ENCODE assay signal across 9 mouse cellular contexts in genomic region chr5:120024071-120024470, GRCm38 (mm10).
DNase-seq lines count a peak whose midpoint lies in the region; ATAC-seq and TF ChIP-seq lines count a peak whose summit lies in the region.
"Had no signal": no experiment of that assay in that cellular context is flagged by ENCODE, and none has a peak within 500 bp of the region (broad histone marks: within the 10 kb centered on the region; RNA-seq: fewer than 3 reads in every experiment).

No protein-coding gene starts in this region.

- peak overlapping the region; percentile 40 for H3K27ac ChIP-seq in MEL (ENCODE audit: control insufficient read depth, low read depth, low read length)
- no peak overlapping the region for H3K27ac ChIP-seq in embryonic facial prominence, embryonic 10.5 days (replicated peaks)
- H3K27ac ChIP-seq in hindbrain, postnatal 0 days = peak overlapping the region; percentile 15; the same call in 1 of the 2 replicates

- no peak for TF ChIP-seq CTCF in MEL (IDR thresholded peaks at IDR 0.05 in 2 of 3, conservative IDR thresholded peaks at IDR 0.05 in 1 of 3; ENCODE audit: control insufficient read depth in 1 of 3, insufficient read depth in 1 of 3, low read depth in 2 of 3, low read length in 3 of 3, poor library complexity in 1 of 3, severe bottlenecking in 1 of 3)
- TF ChIP-seq CTCF in hindbrain, postnatal 0 days (IDR thresholded peaks at IDR 0.05; ENCODE audit: low read depth) = no peak

- TF ChIP-seq RAD21 in MEL (IDR thresholded peaks at IDR 0.05; ENCODE audit: low read depth, low read length) = no peak

- WGBS in embryonic facial prominence, embryonic 10.5 days = 3% methylated on average over 10 of the region's 10 CpGs
- WGBS in hindbrain, postnatal 0 days = 2% methylated on average over 9 of the region's 10 CpGs

- TF ChIP-seq POLR2A in MEL (IDR thresholded peaks at IDR 0.05; ENCODE audit: control insufficient read depth in 1 of 2, insufficient read depth in 1 of 2, low read depth in 1 of 2, low read length in 2 of 2, poor library complexity in 1 of 2) = no peak

- H3K4me3 ChIP-seq in MEL (ENCODE audit: control insufficient read depth in 1 of 2, insufficient read depth in 1 of 2, low read depth in 2 of 2, low read length in 2 of 2) = peak overlapping the region; percentile 17 to 31; a peak in 3 of 4 replicates
- H3K4me3 ChIP-seq in embryonic facial prominence, embryonic 10.5 days = no peak overlapping the region
- no peak overlapping the region for H3K4me3 ChIP-seq in hindbrain, postnatal 0 days (ENCODE audit: low read length)

- peak overlapping the region; percentile 9; the same call in 1 of the 2 replicates for H3K9ac ChIP-seq in MEL (ENCODE audit: control insufficient read depth, low read depth, low read length, poor library complexity, severe bottlenecking)
- H3K9ac ChIP-seq in hindbrain, postnatal 0 days (replicated peaks; ENCODE audit: low read length) = no peak overlapping the region

- ATAC-seq in hindbrain, postnatal 0 days = peak; percentile 68; the same call in 1 of the 2 replicates
- ATAC-seq: Patski had no signal

- H3K4me2 ChIP-seq in hindbrain, postnatal 0 days (ENCODE audit: low read depth, low read length) = peak overlapping the region; percentile 31; the same call in 1 of the 2 replicates

- no peaks in the 10 kb centered on the region for H3K27me3 ChIP-seq in MEL (ENCODE audit: control insufficient read depth in 1 of 2, insufficient read depth in 2 of 2, low read length in 2 of 2)
- H3K27me3 ChIP-seq in embryonic facial prominence, embryonic 10.5 days (replicated peaks; ENCODE audit: low read depth, poor library complexity, severe bottlenecking) = peaks cover 12% of the 10 kb centered on the region
- no peaks in the 10 kb centered on the region for H3K27me3 ChIP-seq in hindbrain, postnatal 0 days (ENCODE audit: insufficient read depth, low read length)

- TF ChIP-seq EP300 in MEL (IDR thresholded peaks at IDR 0.05; ENCODE audit: low read depth in 1 of 2, low read length in 2 of 2) = peak in 1 of 2 experiments; percentile 54; a peak in 1 of 4 replicates

- H3K9me3 ChIP-seq in MEL (replicated peaks; ENCODE audit: insufficient read depth, low read length) = no peaks in the 10 kb centered on the region
- H3K9me3 ChIP-seq in embryonic facial prominence, embryonic 10.5 days = no peaks in the 10 kb centered on the region
- no peaks in the 10 kb centered on the region for H3K9me3 ChIP-seq in hindbrain, postnatal 0 days (ENCODE audit: low read length)

- no peaks in the 10 kb centered on the region for H3K79me2 ChIP-seq in MEL (ENCODE audit: control insufficient read depth, insufficient read depth, low read length, poor library complexity)

- peaks cover 3 to 5% of the 10 kb centered on the region in 2 experiments; a peak in 3 of 4 replicates for H3K4me1 ChIP-seq in MEL (ENCODE audit: control insufficient read depth in 1 of 2, insufficient read depth in 2 of 2, low read length in 2 of 2)
- H3K4me1 ChIP-seq in embryonic facial prominence, embryonic 10.5 days = peaks cover 9% of the 10 kb centered on the region
- H3K4me1 ChIP-seq in hindbrain, postnatal 0 days (ENCODE audit: insufficient read depth, low read length) = peaks cover 7% of the 10 kb centered on the region; the same call in 1 of the 2 replicates

- peak; percentile 73 for DNase-seq in MEL (ENCODE audit: low read depth, low spot score)
- DNase-seq in embryonic facial prominence, embryonic 10.5 days (ENCODE audit: low spot score) = peak; percentile 63
- peak; percentile 81 for DNase-seq in hindbrain, postnatal 0 days (ENCODE audit: low spot score)
- peak; percentile 20 for DNase-seq in neural tube, embryonic 10.5 days (ENCODE audit: extremely low spot score, low spot score)
- DNase-seq in yolk sac, embryonic 10.5 days (ENCODE audit: low spot score) = peak; percentile 7
- no peak for DNase-seq in ovary, postnatal 14 days (ENCODE audit: low spot score)
- no peak for DNase-seq in lung, postnatal 4 days
- no peak for DNase-seq in adrenal gland, adult 18-20 months (ENCODE audit: low spot score in 2 of 2)

- peaks cover 0 to 7% of the 10 kb centered on the region in 2 experiments; a peak in 2 of 4 replicates for H3K36me3 ChIP-seq in MEL (ENCODE audit: control insufficient read depth in 1 of 2, insufficient read depth in 2 of 2, low read length in 2 of 2)
- no peaks in the 10 kb centered on the region for H3K36me3 ChIP-seq in embryonic facial prominence, embryonic 10.5 days (replicated peaks)
- H3K36me3 ChIP-seq in hindbrain, postnatal 0 days (ENCODE audit: insufficient read depth, low read length) = no peaks in the 10 kb centered on the region

TF ChIP-seq in MEL, 35 proteins besides CTCF, POLR2A, EP300 and RAD21:
- 0 out of 2 replicates have a peak, but pooled peaks have one; percentile 10 for TF ChIP-seq ETS1 (IDR thresholded peaks at IDR 0.05; ENCODE audit: low read depth, low read length)
- no peak for TF ChIP-seq SIN3A (IDR thresholded peaks at IDR 0.05; ENCODE audit: low read length)
- TF ChIP-seq MEF2A (IDR thresholded peaks at IDR 0.05; ENCODE audit: extremely low read depth, insufficient replicate concordance, low read depth, low read length, poor library complexity, severe bottlenecking) = no peak
- TF ChIP-seq E2F4 (IDR thresholded peaks at IDR 0.05; ENCODE audit: borderline replicate concordance, low read depth, low read length) = no peak
- 0 out of 2 replicates have a peak, but pooled peaks have one; percentile 14 for TF ChIP-seq TCF12 (IDR thresholded peaks at IDR 0.05; ENCODE audit: low read depth, low read length)
- TF ChIP-seq MAFK (IDR thresholded peaks at IDR 0.05; ENCODE audit: borderline replicate concordance, low read depth, low read length) = no peak
- TF ChIP-seq USF1 (IDR thresholded peaks at IDR 0.05; ENCODE audit: low read depth, low read length) = no peak
- peak; percentile 58; the same call in 1 of the 2 replicates for TF ChIP-seq MAZ (IDR thresholded peaks at IDR 0.05; ENCODE audit: low read depth, low read length)

Comparison
In these comparisons a context has a peak if more than half of its experiments do, and no peak if none do; other contexts are left out.
1. DNase-seq: peak in MEL (single experiment), embryonic facial prominence, embryonic 10.5 days (single experiment), hindbrain, postnatal 0 days (single experiment), neural tube, embryonic 10.5 days (single experiment) and yolk sac, embryonic 10.5 days (single experiment); none in ovary, postnatal 14 days (single experiment), lung, postnatal 4 days (0 of 2) and adrenal gland, adult 18-20 months (0 of 2).
2. H3K4me3 ChIP-seq: peak in MEL (2 of 2); none in embryonic facial prominence, embryonic 10.5 days (single experiment) and hindbrain, postnatal 0 days (single experiment).